Mouse (Mus musculus): Measurements from ENCODE around the gene Mrrf.
A peak's percentile ranks its signal among the peaks of the same experiment; 100 is the strongest.

- TF ChIP-seq CTCF (conservative IDR thresholded peaks at IDR 0.05; ENCODE audit: low read length) (no peak), NANOG (IDR thresholded peaks at IDR 0.05; ENCODE audit: borderline replicate concordance, low read length) (0 out of 2 replicates have a peak, but pooled peaks have one; percentile 26), POU5F1 (IDR thresholded peaks at IDR 0.05; ENCODE audit: borderline replicate concordance, low read length) (no peak)
These were observed 68.4 kb downstream of the Mrrf start for GRCm38 (mm10) chr2:36204595-36204994.
